Mouse (Mus musculus) liver, postnatal 0 days (tissue): ENCODE data around the gene Lin52.

Source experiments
- CTCF ChIP-seq: sonication (generic); IDR thresholded peaks from 2 replicates; pipeline ENCODE4 v1.5.1; 2016; ENCODE audit warnings: antibody characterized with exemption, low read depth
- EP300 ChIP-seq: IDR thresholded peaks from 2 replicates; pipeline ENCODE4 v1.6.1; 2016; ENCODE audit warnings: antibody characterized with exemption, low read depth, mild to moderate bottlenecking

DNA sequence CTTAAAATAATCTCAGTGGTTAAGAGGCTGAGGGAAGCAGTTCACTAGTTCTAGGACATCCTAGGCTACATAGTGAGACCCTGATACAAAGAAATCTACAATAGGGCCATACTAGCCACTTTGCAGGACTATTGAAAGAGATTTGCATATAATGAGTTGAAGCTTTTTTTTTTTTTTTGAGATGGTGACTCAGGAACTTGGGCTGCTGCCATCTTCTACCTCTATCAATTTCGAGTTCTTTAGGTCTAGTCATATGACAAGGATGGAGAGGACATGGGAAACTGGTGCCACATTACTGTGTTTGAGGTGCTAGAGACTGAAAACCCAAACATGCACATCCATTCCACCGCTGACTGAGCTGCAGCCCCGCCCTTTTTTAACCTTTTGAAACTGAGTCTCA is 27.2 kb upstream of the Lin52 start:
- TF ChIP-seq EP300 (no peak), CTCF (no peak)
